10 mouse cellular contexts compared by ENCODE assay signal in the genomic region with DNA sequence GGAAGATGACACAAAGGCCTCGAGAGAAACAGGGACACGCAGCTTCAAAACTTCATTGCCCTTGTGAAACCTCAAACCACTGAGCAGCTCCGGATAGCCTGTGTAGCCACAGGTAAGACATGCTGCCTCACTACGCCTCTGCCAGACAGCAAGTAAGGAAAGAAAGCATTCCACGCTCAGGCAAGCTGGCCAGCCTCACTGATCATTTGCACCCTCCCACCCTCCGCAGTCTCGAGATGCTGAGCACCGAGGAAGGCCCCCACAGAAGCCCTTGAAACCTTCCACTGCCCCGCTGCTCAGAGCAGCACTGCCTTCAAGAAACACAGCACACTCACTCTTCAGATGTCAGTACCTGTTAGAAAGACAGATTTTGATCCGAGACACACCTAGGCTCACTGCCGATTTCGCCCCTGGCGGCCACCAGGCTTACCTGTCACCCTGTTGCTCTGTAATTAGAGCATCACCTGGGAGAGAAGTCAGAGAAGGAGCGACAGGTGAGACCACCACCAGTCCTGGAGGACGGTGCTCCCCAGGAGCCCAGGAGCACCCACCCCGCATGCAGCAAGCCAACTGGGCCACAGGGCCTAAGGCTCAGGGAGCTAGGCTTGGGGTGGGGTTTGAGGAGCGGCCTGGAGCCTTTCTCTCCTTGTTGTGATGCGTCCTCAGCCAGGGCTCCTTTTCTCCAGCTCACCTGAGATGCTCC. TPM values are rescaled to one million over a fixed set of nuclear protein-coding genes. Genes with fewer than 3 reads are reported as not detected.
DNase-seq lines count a peak whose midpoint lies in the region; ATAC-seq lines count a peak whose summit lies in the region.
"Had no signal": no experiment of that assay in that cellular context is flagged by ENCODE, and none has a peak within 500 bp of the region (broad histone marks: within the 10 kb centered on the region; RNA-seq: fewer than 3 reads in every experiment).

No protein-coding gene starts in this region.

- no peaks in the 10 kb centered on the region for H3K9me3 ChIP-seq in neural tube, embryonic 11.5 days (ENCODE audit: control insufficient read depth, low read length)
- H3K9me3 ChIP-seq in hindbrain, embryonic 12.5 days (replicated peaks) = no peaks in the 10 kb centered on the region
- H3K9me3 ChIP-seq in neural tube, embryonic 13.5 days = no peaks in the 10 kb centered on the region

- DNase-seq in frontal cortex, postnatal 36 days (ENCODE audit: low spot score in 2 of 2) = peak; percentile 29 to 44
- DNase-seq in frontal cortex, postnatal 14 days (ENCODE audit: low spot score in 2 of 2) = no peak
- DNase-seq in neural tube, embryonic 11.5 days (ENCODE audit: low spot score) = no peak
- DNase-seq in neural tube, embryonic 10.5 days (ENCODE audit: extremely low spot score, low spot score) = no peak
- DNase-seq in ovary, postnatal 10 days (ENCODE audit: low spot score) = no peak
- DNase-seq: heart, postnatal 36 days; liver, postnatal 0 days had no signal

- H3K4me1 ChIP-seq in neural tube, embryonic 11.5 days (ENCODE audit: control insufficient read depth, insufficient read depth, low read length) = peaks cover 3% of the 10 kb centered on the region; the same call in 1 of the 2 replicates
- peaks cover 11% of the 10 kb centered on the region; the same call in 1 of the 2 replicates for H3K4me1 ChIP-seq in hindbrain, embryonic 12.5 days
- peaks cover 15% of the 10 kb centered on the region for H3K4me1 ChIP-seq in neural tube, embryonic 13.5 days (replicated peaks)

- WGBS in neural tube, embryonic 11.5 days = 61% methylated on average over 18 of the region's 18 CpGs
- 56% methylated on average over 18 of the region's 18 CpGs for WGBS in hindbrain, embryonic 12.5 days
- 65% methylated on average over 18 of the region's 18 CpGs for WGBS in neural tube, embryonic 13.5 days

- H3K9ac ChIP-seq in neural tube, embryonic 11.5 days (ENCODE audit: low read length) = no peak overlapping the region
- H3K9ac ChIP-seq in hindbrain, embryonic 12.5 days = no peak overlapping the region
- no peak overlapping the region for H3K9ac ChIP-seq in neural tube, embryonic 13.5 days
- H3K9ac ChIP-seq: liver, postnatal 0 days had no signal

- ATAC-seq in neural tube, embryonic 11.5 days (ENCODE audit: insufficient read depth, low FRiP score, low TSS enrichment) = no peak
- peak; percentile 36; the same call in 1 of the 2 replicates for ATAC-seq in hindbrain, embryonic 12.5 days (ENCODE audit: low FRiP score)
- ATAC-seq in neural tube, embryonic 13.5 days (ENCODE audit: low read depth) = peak; percentile 49; the same call in 1 of the 2 replicates
- no peak for ATAC-seq in erythroblast, adult 5-6 weeks (replicated peaks; ENCODE audit: low FRiP score, poor library complexity, severe bottlenecking)
- ATAC-seq: liver, postnatal 0 days had no signal

- no peaks in the 10 kb centered on the region for H3K36me3 ChIP-seq in neural tube, embryonic 11.5 days (ENCODE audit: control insufficient read depth, insufficient read depth, low read length)
- H3K36me3 ChIP-seq in hindbrain, embryonic 12.5 days = no peaks in the 10 kb centered on the region
- no peaks in the 10 kb centered on the region for H3K36me3 ChIP-seq in neural tube, embryonic 13.5 days

- H3K27ac ChIP-seq in neural tube, embryonic 11.5 days (ENCODE audit: low read depth, low read length) = no peak overlapping the region
- no peak overlapping the region for H3K27ac ChIP-seq in hindbrain, embryonic 12.5 days
- H3K27ac ChIP-seq in neural tube, embryonic 13.5 days (replicated peaks) = no peak overlapping the region

- no peak overlapping the region for H3K4me3 ChIP-seq in neural tube, embryonic 11.5 days (ENCODE audit: low read depth, low read length)
- peak overlapping the region; percentile 23; the same call in 1 of the 2 replicates for H3K4me3 ChIP-seq in hindbrain, embryonic 12.5 days
- 0 out of 2 replicates have a peak overlapping the region, but pooled peaks have one; percentile 36 for H3K4me3 ChIP-seq in neural tube, embryonic 13.5 days

- H3K4me2 ChIP-seq in neural tube, embryonic 11.5 days (ENCODE audit: low read depth) = peak overlapping the region; percentile 32; the same call in 1 of the 2 replicates
- peak overlapping the region; percentile 45 for H3K4me2 ChIP-seq in hindbrain, embryonic 12.5 days (replicated peaks)
- H3K4me2 ChIP-seq in neural tube, embryonic 13.5 days = peak overlapping the region; percentile 58

- H3K27me3 ChIP-seq in neural tube, embryonic 11.5 days (ENCODE audit: control insufficient read depth, insufficient read depth, low read length) = peaks cover 4% of the 10 kb centered on the region; the same call in 1 of the 2 replicates
- peaks cover 13% of the 10 kb centered on the region; the same call in 1 of the 2 replicates for H3K27me3 ChIP-seq in hindbrain, embryonic 12.5 days
- peaks cover 13% of the 10 kb centered on the region; the same call in 1 of the 2 replicates for H3K27me3 ChIP-seq in neural tube, embryonic 13.5 days

RNA-seq across cellular contexts. Expression of gene Trim66, which starts 15.2 kb away (rescaled TPM):
- polyA plus RNA-seq in neural tube, embryonic 11.5 days (2014; fragmentation: Nextera tagmentation; extraction: Ambion mirVana) = 0.12 and 0.15 TPM in 2 replicates
- 0.08 and 0.12 TPM in 2 replicates for polyA plus RNA-seq in hindbrain, embryonic 12.5 days (2016; fragmentation: Nextera tagmentation; extraction: Ambion mirVana)
- 0.11 and 0.26 TPM in 2 replicates for polyA plus RNA-seq in neural tube, embryonic 13.5 days (2015; fragmentation: Nextera tagmentation; extraction: Ambion mirVana)
- not detected in 2 replicates for total RNA-seq in erythroblast, adult 5-6 weeks (2015; ENCODE audit: low replicate concordance)
- total RNA-seq in erythroblast, adult 5-6 weeks (2017; ENCODE audit: low replicate concordance) = not detected in 2 replicates

RNA-seq across cellular contexts. Expression of gene Rpl27a, which starts 26.2 kb away (rescaled TPM):
- polyA plus RNA-seq in neural tube, embryonic 11.5 days (2014; fragmentation: Nextera tagmentation; extraction: Ambion mirVana) = 115 and 120 TPM in 2 replicates
- polyA plus RNA-seq in hindbrain, embryonic 12.5 days (2016; fragmentation: Nextera tagmentation; extraction: Ambion mirVana) = 86.2 and 98.4 TPM in 2 replicates
- polyA plus RNA-seq in neural tube, embryonic 13.5 days (2015; fragmentation: Nextera tagmentation; extraction: Ambion mirVana) = 80.7 and 91.7 TPM in 2 replicates
- 123 and 147 TPM in 2 replicates for total RNA-seq in erythroblast, adult 5-6 weeks (2015; ENCODE audit: low replicate concordance)
- 99.9 and 139 TPM in 2 replicates for total RNA-seq in erythroblast, adult 5-6 weeks (2017; ENCODE audit: low replicate concordance)

RNA-seq across cellular contexts. Expression of gene Stk33, which starts 53.9 kb away (rescaled TPM):
- polyA plus RNA-seq in neural tube, embryonic 11.5 days (2014; fragmentation: Nextera tagmentation; extraction: Ambion mirVana) = 9.9 and 11.6 TPM in 2 replicates
- polyA plus RNA-seq in hindbrain, embryonic 12.5 days (2016; fragmentation: Nextera tagmentation; extraction: Ambion mirVana) = 6.8 and 10.0 TPM in 2 replicates
- 4.2 and 5.4 TPM in 2 replicates for polyA plus RNA-seq in neural tube, embryonic 13.5 days (2015; fragmentation: Nextera tagmentation; extraction: Ambion mirVana)
- not detected in 2 replicates for total RNA-seq in erythroblast, adult 5-6 weeks (2015; ENCODE audit: low replicate concordance)
- not detected in 2 replicates for total RNA-seq in erythroblast, adult 5-6 weeks (2017; ENCODE audit: low replicate concordance)
- total RNA-seq: heart, postnatal 36 days had no signal
- polyA plus RNA-seq: liver, postnatal 0 days had no signal

Comparison
In these comparisons a context has a peak if more than half of its experiments do, and no peak if none do; other contexts are left out.
1. DNase-seq: peak in frontal cortex, postnatal 36 days (2 of 2); none in frontal cortex, postnatal 14 days (0 of 2), neural tube, embryonic 11.5 days (single experiment), neural tube, embryonic 10.5 days (single experiment) and ovary, postnatal 10 days (single experiment).
2. ATAC-seq: peak in hindbrain, embryonic 12.5 days (single experiment) and neural tube, embryonic 13.5 days (single experiment); none in neural tube, embryonic 11.5 days (single experiment) and erythroblast, adult 5-6 weeks (single experiment).
3. Peak in every context shown above with its lines, with median percentiles within 50 percentile points of each other: H3K4me2 ChIP-seq.